Mouse (Mus musculus): ENCODE results near the gene Tlk1.

- no peak for TF ChIP-seq POLR2A (IDR thresholded peaks at IDR 0.05; ENCODE audit: borderline replicate concordance, insufficient read depth, low read length)
- no peak for TF ChIP-seq CTCF (IDR thresholded peaks at IDR 0.05; ENCODE audit: borderline replicate concordance, insufficient read depth, low read depth, low read length)
Observed at GRCm38 (mm10) chr2:70682324-70682723, 143.2 kb downstream of the Tlk1 start.

Measured in cerebellum, adult 2 months (tissue).